Mouse (Mus musculus) lung, postnatal 4 days (tissue): ENCODE results near the gene Gadd45g.

Experiments used
- DNase-seq, 2 experiments: peaks; one replicate each; pipeline ENCODE4 v3.0.0; 2021

Gene Gadd45g

DNA sequence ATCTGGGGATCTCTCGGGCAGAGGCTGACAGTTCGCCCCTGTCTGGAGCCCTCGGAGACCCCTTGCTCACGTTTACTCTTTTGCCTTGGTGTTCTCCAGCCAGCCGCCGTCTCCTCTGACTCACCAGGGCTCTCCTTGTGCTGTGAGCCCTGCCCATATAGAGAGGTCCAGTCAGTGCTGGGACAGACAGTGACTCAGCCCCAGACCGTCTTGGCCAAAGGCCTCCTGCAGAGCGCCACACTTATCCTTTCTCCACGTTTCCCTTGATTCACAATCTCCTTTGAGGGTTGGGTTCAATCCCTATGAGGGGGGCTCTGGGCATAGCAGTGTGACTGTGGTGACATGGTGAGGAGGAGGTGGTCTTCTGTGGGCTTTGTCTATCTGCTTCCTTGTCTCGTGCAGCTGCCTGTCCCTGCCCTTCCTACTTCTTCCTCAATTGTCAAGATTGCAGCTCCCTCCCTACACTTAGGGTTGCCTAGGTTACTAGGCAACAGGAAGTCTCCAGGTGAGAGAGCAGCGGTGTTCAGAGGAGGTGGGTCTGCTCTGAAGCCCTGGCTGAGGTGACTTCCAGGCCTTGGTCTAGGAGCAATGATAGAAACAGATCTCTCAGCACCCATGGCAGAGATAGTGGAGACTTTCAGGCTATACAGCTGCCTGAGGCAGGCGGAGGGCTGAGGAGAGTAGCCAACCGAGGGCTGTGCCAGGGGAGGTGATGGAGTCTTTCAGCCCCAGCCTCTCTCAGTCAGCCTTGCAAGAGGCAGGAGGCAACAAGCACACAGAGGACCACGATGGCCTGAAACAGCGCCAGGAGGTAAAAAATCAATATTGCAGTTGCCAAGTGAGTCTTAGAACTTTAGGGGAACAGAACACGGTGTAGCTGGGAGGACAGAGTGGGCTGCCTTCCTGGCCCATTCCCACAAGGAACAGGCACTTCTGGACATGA, 7.1 kb downstream of the Gadd45g start:
- peak; percentile 53 to 69 for DNase-seq

- no peak for DNase-seq
Measured at GRCm38 (mm10) chr13:51855584-51855983, 9.1 kb downstream of the Gadd45g start.

GRCm38 (mm10) chr13:51857156-51857555, 10.7 kb downstream of the Gadd45g start:
- no peak for DNase-seq

GRCm38 (mm10) chr13:51858475-51858874, 12.0 kb downstream of the Gadd45g start:
- no peak for DNase-seq

- DNase-seq: no peak
Measured at GRCm38 (mm10) chr13:51859174-51859573, 12.7 kb downstream of the Gadd45g start.

GRCm38 (mm10) chr13:51859798-51860197, 13.3 kb downstream of the Gadd45g start:
- no peak for DNase-seq

DNA sequence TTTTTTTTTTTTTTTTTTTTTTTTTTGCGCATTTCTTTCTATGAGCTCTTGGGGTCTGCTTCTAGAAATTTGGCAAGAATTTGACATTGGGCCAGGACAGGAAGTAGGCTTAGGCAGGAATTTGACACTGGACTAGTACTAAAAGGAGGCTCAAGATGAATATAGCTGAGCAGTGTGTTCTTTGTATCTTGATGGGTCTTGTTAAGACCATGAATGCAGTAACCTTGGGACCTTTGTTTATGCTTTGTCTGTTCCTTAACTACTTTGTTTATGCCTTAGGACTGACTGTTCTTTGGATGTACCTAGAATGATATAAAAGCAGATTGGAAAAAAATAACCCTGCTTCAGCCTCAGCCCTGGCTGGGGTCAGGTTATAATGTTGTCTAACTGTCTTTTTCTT, 16.3 kb downstream of the Gadd45g start:
- DNase-seq: no peak

DNA sequence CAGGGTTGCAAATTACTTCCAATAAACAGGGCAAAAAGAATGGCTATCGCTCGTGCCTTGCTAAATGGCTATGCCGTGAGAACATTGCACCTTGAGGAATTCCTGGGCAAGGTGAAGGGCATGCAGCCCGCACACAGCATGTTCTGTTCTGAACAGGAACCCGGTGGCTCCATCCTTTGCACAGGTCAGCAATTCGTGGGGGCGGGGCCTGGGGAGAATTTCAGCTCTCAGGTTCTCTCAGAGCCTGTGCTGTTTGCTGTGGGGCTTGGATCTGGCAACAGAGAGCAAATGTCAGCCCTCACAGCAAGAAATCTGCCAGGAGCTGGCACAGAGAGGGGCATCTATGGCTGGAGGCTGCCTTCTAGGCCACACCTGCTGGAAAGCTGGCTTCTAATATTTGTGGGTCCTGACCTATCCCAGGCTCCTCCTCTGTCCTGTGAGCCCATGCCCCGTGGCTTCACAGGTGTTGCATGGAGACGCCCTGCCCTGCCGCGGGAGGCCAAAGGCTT, 19.7 kb downstream of the Gadd45g start:
- DNase-seq: no peak

GRCm38 (mm10) chr13:51868491-51869128, 22.1 kb downstream of the Gadd45g start:
- DNase-seq: no peak

GRCm38 (mm10) chr13:51869129-51869491, 22.6 kb downstream of the Gadd45g start:
- DNase-seq: no peak

GRCm38 (mm10) chr13:51871148-51871547, 24.7 kb downstream of the Gadd45g start:
- no peak for DNase-seq

DNA sequence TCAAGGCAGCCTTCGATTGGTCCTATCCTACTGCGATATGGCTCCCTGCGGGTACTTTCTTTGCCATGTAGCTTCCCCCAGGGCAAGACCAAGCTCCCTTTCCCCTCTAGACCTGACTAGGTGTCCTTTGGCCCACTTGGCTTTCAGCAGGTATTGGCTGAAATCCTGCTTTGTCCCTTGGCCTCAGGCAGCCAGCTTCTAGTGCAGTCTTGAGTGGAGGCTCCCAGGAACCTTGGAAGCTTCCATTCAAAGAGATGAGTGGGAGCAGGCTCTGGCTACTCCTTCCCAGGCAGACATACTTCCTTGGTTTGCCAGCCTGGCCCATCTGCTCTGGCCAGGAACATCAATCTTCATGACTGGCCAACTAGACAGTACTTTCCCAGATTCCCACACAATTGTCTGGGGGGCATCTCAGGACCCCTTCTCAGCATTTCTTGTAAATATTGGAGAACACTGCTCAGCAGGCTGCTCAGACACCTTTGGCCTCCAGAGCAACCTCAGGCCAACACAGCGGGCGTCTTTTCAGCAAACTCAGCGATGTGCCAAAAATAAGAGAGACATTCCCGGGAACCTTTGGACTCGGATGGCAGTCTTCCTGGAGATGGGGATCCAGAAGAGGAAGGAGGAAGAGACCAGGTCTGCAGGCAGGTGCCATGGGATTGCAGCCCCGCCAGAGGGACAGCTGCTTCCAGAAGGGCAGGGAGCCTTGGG, 25.9 kb downstream of the Gadd45g start:
- no peak for DNase-seq

DNA sequence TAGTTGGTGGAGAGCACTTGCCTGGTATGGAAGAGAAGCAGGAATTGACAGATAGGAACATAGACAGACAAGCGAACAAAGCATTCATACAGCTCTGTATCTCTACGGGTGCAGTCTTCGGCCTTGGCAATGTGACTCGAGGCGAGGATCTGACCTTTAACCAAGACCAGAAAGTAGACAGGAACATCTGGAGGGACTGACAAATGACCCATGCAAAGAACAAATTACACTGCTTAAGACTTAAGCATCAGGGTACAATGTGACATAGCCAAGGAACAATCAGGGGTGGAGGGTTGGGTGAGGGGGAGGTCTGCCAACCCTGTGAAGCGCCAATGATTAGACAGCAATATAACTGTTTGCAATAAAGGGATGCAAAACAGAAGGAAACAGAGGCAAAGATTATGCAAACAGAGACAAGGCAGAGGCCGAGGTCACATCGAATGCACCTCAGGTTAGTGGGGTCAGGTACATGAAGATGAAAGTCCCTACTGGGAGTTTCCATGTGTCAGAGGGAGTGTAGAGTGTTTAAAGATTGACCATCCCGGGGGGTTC, 26.6 kb downstream of the Gadd45g start:
- DNase-seq: no peak

- DNase-seq: no peak
Measured at GRCm38 (mm10) chr13:51873786-51874185, 27.3 kb downstream of the Gadd45g start.

GRCm38 (mm10) chr13:51876131-51876530, 29.7 kb downstream of the Gadd45g start:
- DNase-seq: no peak

DNA sequence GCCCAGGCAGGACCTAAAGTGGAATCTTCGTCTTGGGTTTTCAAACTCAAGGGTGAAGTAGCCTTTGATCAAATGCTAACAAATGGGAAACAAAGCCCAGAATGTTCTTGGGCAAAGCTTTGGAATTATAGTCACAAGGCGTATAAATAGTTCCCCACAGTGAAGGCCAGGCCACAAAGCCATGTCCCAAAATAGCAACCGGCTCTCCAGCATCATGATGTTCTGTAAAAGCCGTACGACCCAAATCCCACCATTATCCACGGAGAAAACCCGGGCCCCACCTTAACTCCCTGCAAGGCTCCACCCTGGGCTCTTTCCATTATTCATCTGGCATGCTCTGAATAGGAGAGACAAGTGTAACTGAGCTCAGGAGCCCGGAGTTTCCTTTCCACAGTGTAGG, 32.3 kb downstream of the Gadd45g start:
- no peak for DNase-seq

DNA sequence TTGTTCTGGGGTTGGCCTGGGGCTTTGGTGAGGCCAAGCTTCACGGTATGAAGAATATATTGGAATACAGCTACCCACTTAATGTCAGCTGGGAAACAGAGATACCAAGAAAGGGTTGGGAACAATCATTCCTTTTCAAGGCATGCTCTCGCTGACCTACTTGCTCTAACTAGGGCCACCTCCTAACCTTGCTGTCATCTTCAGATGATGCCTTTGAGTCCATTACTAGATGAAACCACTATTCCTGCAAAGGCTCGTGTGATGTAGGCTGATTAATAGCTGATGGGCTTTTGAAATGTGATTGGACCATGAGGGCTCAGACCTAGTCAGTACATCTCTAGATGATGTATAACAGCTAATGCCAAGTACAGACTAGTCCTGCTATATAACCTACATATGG, 33.1 kb downstream of the Gadd45g start:
- DNase-seq: no peak

DNA sequence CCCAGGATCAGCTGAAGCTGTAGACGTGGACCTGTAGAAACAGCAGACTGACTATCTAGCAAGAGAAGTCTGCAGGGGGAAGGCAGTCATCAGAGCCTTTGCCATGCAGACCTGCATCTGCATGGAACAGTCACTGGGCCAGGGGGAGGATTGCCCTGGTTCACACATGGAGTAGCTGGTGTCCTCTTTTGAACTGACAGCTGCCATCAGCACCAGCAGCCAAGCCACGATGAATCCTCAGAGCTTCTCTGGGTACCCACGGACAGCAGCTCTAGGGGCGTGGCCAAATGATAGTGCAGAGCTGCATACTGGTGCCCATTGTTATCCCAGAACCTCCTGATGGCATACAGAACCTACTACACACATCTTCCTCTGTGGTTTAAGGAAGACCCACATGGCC, 33.5 kb downstream of the Gadd45g start:
- DNase-seq: peak in 1 of 2 experiments; percentile 9

- DNase-seq: peak; percentile 38 to 45
Measured at GRCm38 (mm10) chr13:51881271-51882128, 35.0 kb downstream of the Gadd45g start.

DNA sequence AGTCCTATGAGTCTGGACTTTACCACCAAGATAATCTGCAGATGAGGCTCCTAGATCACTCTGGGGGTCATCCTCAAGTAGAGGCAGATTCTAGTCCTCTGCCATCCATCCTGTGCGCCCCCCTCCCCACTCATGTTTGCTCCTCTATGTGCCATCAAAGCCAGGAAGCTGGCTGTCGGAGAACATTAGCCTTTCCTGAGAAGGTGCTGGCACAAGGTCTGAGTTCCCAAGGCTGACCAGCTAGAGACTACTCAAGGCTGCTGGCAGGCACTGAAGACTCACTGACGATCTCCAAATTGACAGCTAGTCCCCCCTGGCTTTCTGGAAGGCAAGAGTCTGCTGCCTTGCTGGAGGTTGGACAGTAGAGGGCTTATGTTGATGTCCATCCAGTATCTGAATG, 35.7 kb downstream of the Gadd45g start:
- peak in 1 of 2 experiments; percentile 22 for DNase-seq

GRCm38 (mm10) chr13:51884250-51884649, 37.8 kb downstream of the Gadd45g start:
- no peak for DNase-seq

- peak in 1 of 2 experiments; percentile 12 for DNase-seq
Measured at GRCm38 (mm10) chr13:51885594-51885993, 39.1 kb downstream of the Gadd45g start.
